Mouse (Mus musculus) liver, embryonic 18 days (tissue): ENCODE measurements around the gene Cpxm1. TPM values are rescaled to one million over a fixed set of nuclear protein-coding genes. Genes with fewer than 3 reads are reported as not detected.

Experiments
- polyA plus RNA-seq: library from polyadenylated mRNA; depleted of rRNA; stranded (reverse); fragments of >200 nt; gene quantifications from 2 replicates; pipeline ENCODE4 v1.2.3, GENCODE M21; 2012; rRNA removed

Gene Cpxm1
- 1.2 and 1.6 TPM in 2 replicates for polyA plus RNA-seq

DNA sequence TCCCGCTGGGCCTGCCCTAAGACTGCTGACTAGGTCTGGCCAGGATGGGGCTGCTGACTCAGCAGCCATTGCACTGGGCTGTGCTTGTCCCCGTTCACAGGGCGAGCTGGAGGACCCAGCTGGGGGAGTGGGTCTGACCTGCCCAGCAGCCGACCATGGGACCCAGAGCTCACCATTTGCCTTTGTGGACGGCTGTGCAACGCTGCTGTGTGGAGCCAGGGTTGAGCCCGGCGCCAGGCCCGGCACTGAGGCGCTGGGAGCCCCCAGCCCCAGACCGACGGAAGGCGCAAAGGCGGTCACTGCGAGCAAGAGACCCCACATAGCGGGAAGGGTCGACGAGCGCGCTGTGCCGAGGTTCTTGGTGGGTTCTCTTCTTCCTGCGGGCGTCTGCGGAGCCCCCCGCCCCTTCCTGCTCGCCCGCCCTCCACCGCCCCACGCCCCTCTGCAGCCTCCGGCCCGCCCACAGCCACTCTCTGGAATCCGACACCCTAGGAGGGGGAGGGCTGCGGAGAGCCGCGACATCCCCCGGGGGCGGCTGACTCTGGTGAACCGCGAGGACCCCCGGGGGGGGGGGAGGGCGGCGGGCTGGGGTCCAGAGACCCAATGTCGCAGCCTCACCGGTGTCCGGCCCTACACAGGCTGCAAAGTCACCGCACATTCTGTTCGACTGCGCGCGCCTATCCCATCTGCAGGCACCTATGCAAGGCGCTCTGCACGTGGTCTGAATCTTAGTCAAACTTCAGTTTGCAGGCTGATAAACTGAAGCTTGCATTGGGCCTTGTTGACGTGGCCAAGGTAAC lies at the start of gene Cpxm1:
Cpxm1 (minus strand) TSS at position 389 of the 800 bp plus-strand sequence.

DNA sequence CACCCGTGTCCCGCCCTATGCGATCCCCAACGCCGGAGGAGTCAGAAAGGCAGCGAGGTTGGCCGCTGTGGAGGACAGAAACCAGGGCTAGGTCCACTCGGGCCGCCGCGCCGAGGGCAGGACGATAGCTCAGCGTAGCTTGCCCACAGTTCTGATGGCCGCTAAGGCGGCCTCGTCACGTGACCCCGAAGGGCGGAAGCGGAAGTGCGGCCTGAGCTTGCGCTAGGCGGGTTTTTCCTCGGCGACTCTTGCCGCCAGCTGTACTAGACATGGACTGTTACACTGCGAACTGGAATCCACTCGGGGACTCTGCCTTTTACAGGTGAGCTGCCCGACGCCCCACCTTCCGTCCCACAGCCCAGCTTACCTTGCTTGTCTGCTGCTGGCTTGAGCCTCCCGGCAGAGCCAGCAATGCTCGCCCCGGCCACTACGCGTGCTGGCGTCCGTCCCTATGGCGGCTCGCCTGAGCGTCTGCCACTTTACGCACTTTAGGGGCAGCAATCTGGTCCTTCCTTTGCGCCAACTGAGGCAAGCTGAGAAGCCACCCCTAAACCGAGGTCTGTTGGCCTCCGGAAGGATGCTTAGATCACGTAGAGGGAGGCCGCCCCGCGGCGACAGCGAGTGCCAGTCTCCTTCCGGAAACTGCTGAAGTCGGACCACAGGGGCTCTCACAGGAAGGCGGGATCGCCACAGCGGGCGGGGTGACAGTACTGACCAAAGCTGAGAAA lies 26.9 kb upstream of the Cpxm1 start, which contains the start of the genes Vps16 and Pced1a:
Vps16 (plus strand) TSS at position 214 of the 728 bp plus-strand sequence.
Pced1a (minus strand) TSS at position 576 of the 728 bp plus-strand sequence.

DNA sequence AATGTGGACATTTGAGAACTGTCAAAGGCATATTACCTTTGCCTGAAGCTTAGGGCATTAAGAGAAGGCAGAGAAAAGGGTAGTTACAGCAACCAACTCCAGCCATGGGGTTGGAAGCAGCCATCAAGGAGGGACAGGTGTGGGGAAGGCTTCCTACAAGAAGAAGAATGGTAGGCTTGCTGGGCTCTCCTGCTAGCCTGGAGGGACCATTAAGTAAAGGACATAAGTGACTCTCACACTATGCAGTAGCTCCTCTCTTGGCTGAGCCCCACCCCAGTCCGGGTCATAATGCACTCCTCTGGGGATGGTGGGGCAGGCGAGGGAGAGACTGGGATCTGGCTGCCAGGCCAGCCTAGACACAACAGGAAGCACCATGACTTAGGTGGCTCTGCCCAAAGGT lies 8.8 kb upstream of the Cpxm1 start, which contains the start of gene Tmem239:
Tmem239 (plus strand) TSS at position 301 of the 400 bp plus-strand sequence.

DNA sequence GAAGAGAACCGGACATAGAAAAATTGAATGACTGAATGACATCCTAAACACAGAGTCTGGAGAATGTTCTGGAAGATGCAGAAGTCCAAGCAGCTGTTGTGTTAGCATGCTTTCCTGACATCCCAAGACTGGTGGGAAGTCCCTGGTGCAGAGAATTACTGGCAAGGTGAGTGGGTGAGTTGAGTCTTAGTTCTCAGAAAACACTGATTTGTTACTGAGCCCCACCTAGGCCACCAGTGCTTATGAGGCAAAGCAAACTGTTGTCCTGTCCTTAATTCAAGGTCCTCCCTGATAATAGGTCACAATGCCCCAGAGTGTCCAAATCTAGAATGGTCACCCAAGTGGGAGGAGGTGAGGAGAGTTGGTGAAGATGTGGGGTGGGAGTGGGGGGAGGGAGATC lies 7.6 kb upstream of the Cpxm1 start, which contains the start of the genes Gm28372 and 1700020A23Rik:
Gm28372 (plus strand) TSS at position 301 of the 400 bp plus-strand sequence.
1700020A23Rik (plus strand) TSS at position 321 of the 400 bp plus-strand sequence.

Other genes starting within 250 kb of the Cpxm1 start
- 117 and 128 TPM in 2 replicates for gene Snrpb, start 218.2 kb downstream of the Cpxm1 start, polyA plus RNA-seq
- not detected in 2 replicates for gene Tmc2, start 202.4 kb downstream of the Cpxm1 start, polyA plus RNA-seq
- gene Nop56, start 123.1 kb downstream of the Cpxm1 start, polyA plus RNA-seq, result 92.8 and 110 TPM in 2 replicates
- 125 and 135 TPM in 2 replicates for gene Idh3b, start 113.0 kb downstream of the Cpxm1 start, polyA plus RNA-seq
- 0.36 and 0.48 TPM in 2 replicates for gene Ebf4, start 102.4 kb downstream of the Cpxm1 start, polyA plus RNA-seq
- not detected in 2 replicates for gene Gm28372, start 7.7 kb upstream of the Cpxm1 start, polyA plus RNA-seq
- not detected in 2 replicates for gene 1700020A23Rik, start 7.7 kb upstream of the Cpxm1 start, polyA plus RNA-seq
- gene Tmem239, start 8.9 kb upstream of the Cpxm1 start, polyA plus RNA-seq, result not detected in 2 replicates
- 30.3 and 37.0 TPM in 2 replicates for gene Vps16, start 26.8 kb upstream of the Cpxm1 start, polyA plus RNA-seq
- gene Pced1a, start 27.1 kb upstream of the Cpxm1 start, polyA plus RNA-seq, result 8.6 and 9.5 TPM in 2 replicates
- 19.0 and 19.6 TPM in 2 replicates for gene Ptpra, start 52.7 kb upstream of the Cpxm1 start, polyA plus RNA-seq
- gene Mrps26, start 166.2 kb upstream of the Cpxm1 start, polyA plus RNA-seq, result 19.6 and 20.9 TPM in 2 replicates
- gene Oxt, start 178.6 kb upstream of the Cpxm1 start, polyA plus RNA-seq, result not detected in 2 replicates
- gene Avp, start 185.0 kb upstream of the Cpxm1 start, polyA plus RNA-seq, result not detected in 2 replicates
- 3.1 and 3.3 TPM in 2 replicates for gene Fastkd5, start 232.5 kb upstream of the Cpxm1 start, polyA plus RNA-seq
- 2.2 and 2.4 TPM in 2 replicates for gene Ubox5, start 232.5 kb upstream of the Cpxm1 start, polyA plus RNA-seq
- gene Lzts3, start 245.2 kb upstream of the Cpxm1 start, polyA plus RNA-seq, result 4.8 and 5.6 TPM in 2 replicates